Mouse (Mus musculus) testis, postnatal 10 days (tissue): ENCODE data around the gene Slc28a3.

ENCODE experiments used
- DNase-seq: peaks from one replicate; pipeline ENCODE4 v3.0.0; 2021; ENCODE audit warnings: low spot score

Gene Slc28a3

GRCm38 (mm10) chr13:58610716-58611115 lies at the start of gene Slc28a3:
TSS of gene Slc28a3 (minus strand) at chr13:58610877.
- no peak for DNase-seq

- DNase-seq = no peak
These were observed 47.3 kb upstream of the Slc28a3 start for GRCm38 (mm10) chr13:58657987-58658386.

- no peak for DNase-seq
These were observed 46.2 kb upstream of the Slc28a3 start for GRCm38 (mm10) chr13:58656885-58657284.

- DNase-seq = peak; percentile 51
These were observed 44.9 kb upstream of the Slc28a3 start for GRCm38 (mm10) chr13:58655552-58655951.

- peak; percentile 83 for DNase-seq
These were observed 29.7 kb upstream of the Slc28a3 start for GRCm38 (mm10) chr13:58640330-58640729.

GRCm38 (mm10) chr13:58638950-58639349 lies 28.3 kb upstream of the Slc28a3 start:
- peak; percentile 63 for DNase-seq

GRCm38 (mm10) chr13:58637360-58638002 lies 26.8 kb upstream of the Slc28a3 start:
- DNase-seq = peak; percentile 65

- DNase-seq = no peak
These were observed 23.2 kb upstream of the Slc28a3 start for GRCm38 (mm10) chr13:58633887-58634286.

- no peak for DNase-seq
These were observed 20.1 kb upstream of the Slc28a3 start for GRCm38 (mm10) chr13:58630756-58631155.

GRCm38 (mm10) chr13:58629365-58630050 lies 18.8 kb upstream of the Slc28a3 start:
- no peak for DNase-seq

GRCm38 (mm10) chr13:58622647-58623046 lies 12.0 kb upstream of the Slc28a3 start:
- no peak for DNase-seq

- no peak for DNase-seq
These were observed 8.6 kb upstream of the Slc28a3 start for GRCm38 (mm10) chr13:58619301-58619700.

- DNase-seq = no peak
These were observed 618 bp downstream of the Slc28a3 start for GRCm38 (mm10) chr13:58610059-58610458.

- peak; percentile 68 for DNase-seq
These were observed 9.3 kb downstream of the Slc28a3 start for GRCm38 (mm10) chr13:58601201-58601855.

- DNase-seq = no peak
These were observed 12.1 kb downstream of the Slc28a3 start for GRCm38 (mm10) chr13:58598578-58598977.

GRCm38 (mm10) chr13:58593129-58593528 lies 17.5 kb downstream of the Slc28a3 start:
- peak; percentile 75 for DNase-seq

GRCm38 (mm10) chr13:58591912-58592311 lies 18.8 kb downstream of the Slc28a3 start:
- DNase-seq = no peak

GRCm38 (mm10) chr13:58590630-58591029 lies 20.0 kb downstream of the Slc28a3 start:
- DNase-seq = peak; percentile 82

GRCm38 (mm10) chr13:58589517-58589858 lies 21.2 kb downstream of the Slc28a3 start:
- peak; percentile 88 for DNase-seq

GRCm38 (mm10) chr13:58588655-58589516 lies 21.8 kb downstream of the Slc28a3 start:
- no peak for DNase-seq

- DNase-seq = no peak
These were observed 22.7 kb downstream of the Slc28a3 start for GRCm38 (mm10) chr13:58587962-58588361.

GRCm38 (mm10) chr13:58566181-58566580 lies 44.5 kb downstream of the Slc28a3 start:
- no peak for DNase-seq
